Mouse (Mus musculus): ENCODE data around the gene Kcnk5. TPM values are rescaled to one million over a fixed set of nuclear protein-coding genes. Genes with fewer than 3 reads are reported as not detected.

The Kcnk5 gene
- polyA plus RNA-seq, 1 experiment: 48.0 TPM

GRCm38 (mm10) chr14:20182596-20182995, 987 bp upstream of the Kcnk5 start:
- 87% methylated on average over 7 of the region's 7 CpGs for WGBS
- 0 out of 2 replicates have a peak, but pooled peaks cover 3% of the 10 kb centered on the region for H3K36me3 ChIP-seq (ENCODE audit: control insufficient read depth, insufficient read depth, low read length)
- H3K4me3 ChIP-seq (ENCODE audit: low read depth, low read length): no peak overlapping the region
- H3K27ac ChIP-seq (ENCODE audit: insufficient read depth, low read depth, low read length): no peak overlapping the region
- no peaks in the 10 kb centered on the region for H3K27me3 ChIP-seq (ENCODE audit: control insufficient read depth, insufficient read depth, low read length)
- H3K4me1 ChIP-seq (ENCODE audit: control insufficient read depth, insufficient read depth, insufficient read length, low read length): peaks cover 15% of the 10 kb centered on the region; the same call in 1 of the 2 replicates
- TF ChIP-seq POLR2A (IDR thresholded peaks at IDR 0.05; ENCODE audit: low read depth, low read length) (no peak), CTCF (IDR thresholded peaks at IDR 0.05; ENCODE audit: extremely low read depth, insufficient read length, insufficient replicate concordance, low read depth, low read length) (no peak)

DNA sequence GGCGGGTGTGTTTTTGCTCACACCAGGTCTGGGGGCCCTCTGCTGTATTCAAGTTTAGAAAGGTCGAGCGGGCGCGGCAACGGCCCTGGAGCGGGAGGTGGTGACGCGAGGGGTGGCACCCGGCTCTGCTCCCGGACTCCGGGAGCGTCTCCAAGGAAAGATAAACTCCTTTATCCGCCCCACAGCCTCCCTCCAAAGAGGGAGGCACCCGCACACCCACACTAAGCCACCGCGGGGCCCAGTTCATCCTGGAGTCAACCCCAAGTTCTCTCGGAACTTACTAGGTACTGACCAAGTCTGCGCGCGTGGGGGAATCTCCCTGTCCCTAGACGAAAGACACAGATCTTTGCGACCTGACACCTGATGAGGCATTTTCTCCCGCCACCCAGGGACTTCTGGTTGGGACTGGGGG, 852 bp downstream of the Kcnk5 start:
- no peak for TF ChIP-seq CTCF (IDR thresholded peaks at IDR 0.05; ENCODE audit: extremely low read depth, insufficient read length, insufficient replicate concordance, low read depth, low read length)
- WGBS: under 1% methylated on average over 24 of the region's 24 CpGs

DNA sequence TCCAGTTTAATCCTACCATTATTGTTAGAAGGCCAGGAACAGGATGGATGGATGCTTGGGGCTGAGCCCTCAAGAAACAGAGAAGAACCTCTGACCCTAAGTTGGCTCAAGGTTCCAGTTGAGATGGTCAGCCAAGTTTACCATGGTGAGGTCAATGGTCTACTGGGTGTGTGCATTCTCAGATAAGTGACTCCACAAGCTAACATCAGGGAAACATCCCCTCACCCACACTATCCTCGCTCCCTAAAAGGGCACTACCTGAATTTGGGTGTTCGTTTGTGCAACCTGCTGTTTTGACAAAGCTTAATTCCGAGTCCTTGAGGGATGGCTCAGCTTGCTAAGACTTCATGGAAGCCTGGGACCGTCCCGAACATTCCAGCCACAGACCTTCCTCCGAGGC, 1.3 kb downstream of the Kcnk5 start:
- no peaks in the 10 kb centered on the region for H3K27me3 ChIP-seq (ENCODE audit: control insufficient read depth, insufficient read depth, low read length)
- peaks cover 10% of the 10 kb centered on the region; the same call in 1 of the 2 replicates for H3K4me1 ChIP-seq (ENCODE audit: control insufficient read depth, insufficient read depth, insufficient read length, low read length)
- TF ChIP-seq CTCF (IDR thresholded peaks at IDR 0.05; ENCODE audit: extremely low read depth, insufficient read length, insufficient replicate concordance, low read depth, low read length): no peak
- TF ChIP-seq POLR2A (IDR thresholded peaks at IDR 0.05; ENCODE audit: low read depth, low read length): no peak
- WGBS: 4% methylated on average over 6 of the region's 6 CpGs
- peak overlapping the region; percentile 87 for H3K27ac ChIP-seq (ENCODE audit: insufficient read depth, low read depth, low read length)
- H3K4me3 ChIP-seq (ENCODE audit: low read depth, low read length): peak overlapping the region; percentile 85
- H3K36me3 ChIP-seq (ENCODE audit: control insufficient read depth, insufficient read depth, low read length): peaks cover 9% of the 10 kb centered on the region

More for the DNA sequence above, 852 bp downstream of the Kcnk5 start:
- Histone ChIP-seq H3K4me3 (ENCODE audit: low read depth, low read length) (peak overlapping the region; percentile 85), H3K4me1 (ENCODE audit: control insufficient read depth, insufficient read depth, insufficient read length, low read length) (peaks cover 15% of the 10 kb centered on the region; the same call in 1 of the 2 replicates), H3K27ac (ENCODE audit: insufficient read depth, low read depth, low read length) (peak overlapping the region; percentile 87), H3K27me3 (ENCODE audit: control insufficient read depth, insufficient read depth, low read length) (no peaks in the 10 kb centered on the region), H3K36me3 (ENCODE audit: control insufficient read depth, insufficient read depth, low read length) (peaks cover 8% of the 10 kb centered on the region)

GRCm38 (mm10) chr14:20179731-20180280, 1.8 kb downstream of the Kcnk5 start:
- no peak for TF ChIP-seq POLR2A (IDR thresholded peaks at IDR 0.05; ENCODE audit: low read depth, low read length)
- TF ChIP-seq CTCF (IDR thresholded peaks at IDR 0.05; ENCODE audit: extremely low read depth, insufficient read length, insufficient replicate concordance, low read depth, low read length): no peak
- H3K4me1 ChIP-seq (ENCODE audit: control insufficient read depth, insufficient read depth, insufficient read length, low read length): peaks cover 7% of the 10 kb centered on the region; the same call in 1 of the 2 replicates
- WGBS: 32% methylated on average over 5 of the region's 5 CpGs
- H3K27ac ChIP-seq (ENCODE audit: insufficient read depth, low read depth, low read length): peak overlapping the region; percentile 87
- H3K4me3 ChIP-seq (ENCODE audit: low read depth, low read length): peak overlapping the region; percentile 85
- H3K36me3 ChIP-seq (ENCODE audit: control insufficient read depth, insufficient read depth, low read length): peaks cover 11% of the 10 kb centered on the region
- H3K27me3 ChIP-seq (ENCODE audit: control insufficient read depth, insufficient read depth, low read length): no peaks in the 10 kb centered on the region

DNA sequence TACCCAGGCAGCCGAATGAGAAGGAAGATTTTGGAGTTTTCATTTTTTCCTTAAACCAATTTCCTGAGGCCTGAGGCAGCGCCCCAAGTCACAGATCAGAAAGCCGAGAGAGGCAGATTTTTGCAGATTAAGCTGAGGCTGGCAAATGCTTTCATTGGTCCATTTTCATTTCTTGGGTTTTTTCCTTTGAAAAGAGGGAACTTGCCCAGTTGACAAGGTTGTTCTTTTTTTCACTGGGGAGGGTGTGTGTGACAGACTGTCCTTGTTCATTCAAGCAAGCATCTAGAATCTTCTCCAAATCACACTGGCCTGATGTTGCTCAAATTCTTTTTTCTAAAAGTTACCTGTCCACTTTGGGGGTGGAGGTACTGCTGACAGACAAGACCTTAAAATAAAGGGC, 2.5 kb downstream of the Kcnk5 start:
- TF ChIP-seq POLR2A (IDR thresholded peaks at IDR 0.05; ENCODE audit: low read depth, low read length) (no peak), CTCF (IDR thresholded peaks at IDR 0.05; ENCODE audit: extremely low read depth, insufficient read length, insufficient replicate concordance, low read depth, low read length) (no peak)
- H3K27me3 ChIP-seq (ENCODE audit: control insufficient read depth, insufficient read depth, low read length): no peaks in the 10 kb centered on the region
- peak overlapping the region; percentile 66 for H3K4me3 ChIP-seq (ENCODE audit: low read depth, low read length)
- H3K36me3 ChIP-seq (ENCODE audit: control insufficient read depth, insufficient read depth, low read length): peaks cover 11% of the 10 kb centered on the region
- 46% methylated on average over 3 of the region's 3 CpGs for whole genome bisulfite sequencing
- H3K4me1 ChIP-seq (ENCODE audit: control insufficient read depth, insufficient read depth, insufficient read length, low read length): peaks cover 7% of the 10 kb centered on the region; the same call in 1 of the 2 replicates
- peak overlapping the region; percentile 87 for H3K27ac ChIP-seq (ENCODE audit: insufficient read depth, low read depth, low read length)

DNA sequence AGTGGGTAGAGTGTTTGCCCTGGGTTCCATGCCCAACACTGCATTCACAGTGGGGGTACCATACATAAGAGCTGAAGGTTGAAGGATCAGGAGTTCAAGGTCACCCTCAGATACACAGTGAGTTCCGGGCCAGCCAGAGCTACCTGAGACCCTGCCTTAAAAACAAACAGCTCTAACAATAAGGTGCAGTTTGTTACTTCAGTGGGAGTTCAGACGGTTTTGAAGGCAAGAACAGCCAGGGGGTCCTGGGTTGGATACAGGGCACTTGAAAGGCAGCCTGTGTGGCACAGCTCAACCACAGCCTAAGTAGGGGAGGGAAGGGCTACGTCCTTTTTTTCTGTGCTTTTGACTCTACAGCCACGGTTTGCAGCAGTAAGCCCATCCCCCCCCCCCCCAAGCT, 3.0 kb downstream of the Kcnk5 start:
- no peaks in the 10 kb centered on the region for H3K27me3 ChIP-seq (ENCODE audit: control insufficient read depth, insufficient read depth, low read length)
- TF ChIP-seq CTCF (IDR thresholded peaks at IDR 0.05; ENCODE audit: extremely low read depth, insufficient read length, insufficient replicate concordance, low read depth, low read length) (no peak), POLR2A (IDR thresholded peaks at IDR 0.05; ENCODE audit: low read depth, low read length) (no peak)
- H3K27ac ChIP-seq (ENCODE audit: insufficient read depth, low read depth, low read length): peak overlapping the region; percentile 74
- H3K36me3 ChIP-seq (ENCODE audit: control insufficient read depth, insufficient read depth, low read length): peaks cover 11% of the 10 kb centered on the region
- H3K4me1 ChIP-seq (ENCODE audit: control insufficient read depth, insufficient read depth, insufficient read length, low read length): peaks cover 7% of the 10 kb centered on the region; the same call in 1 of the 2 replicates
- peak overlapping the region; percentile 65 for H3K4me3 ChIP-seq (ENCODE audit: low read depth, low read length)
- 20% methylated on average over 4 of the region's 4 CpGs for WGBS

DNA sequence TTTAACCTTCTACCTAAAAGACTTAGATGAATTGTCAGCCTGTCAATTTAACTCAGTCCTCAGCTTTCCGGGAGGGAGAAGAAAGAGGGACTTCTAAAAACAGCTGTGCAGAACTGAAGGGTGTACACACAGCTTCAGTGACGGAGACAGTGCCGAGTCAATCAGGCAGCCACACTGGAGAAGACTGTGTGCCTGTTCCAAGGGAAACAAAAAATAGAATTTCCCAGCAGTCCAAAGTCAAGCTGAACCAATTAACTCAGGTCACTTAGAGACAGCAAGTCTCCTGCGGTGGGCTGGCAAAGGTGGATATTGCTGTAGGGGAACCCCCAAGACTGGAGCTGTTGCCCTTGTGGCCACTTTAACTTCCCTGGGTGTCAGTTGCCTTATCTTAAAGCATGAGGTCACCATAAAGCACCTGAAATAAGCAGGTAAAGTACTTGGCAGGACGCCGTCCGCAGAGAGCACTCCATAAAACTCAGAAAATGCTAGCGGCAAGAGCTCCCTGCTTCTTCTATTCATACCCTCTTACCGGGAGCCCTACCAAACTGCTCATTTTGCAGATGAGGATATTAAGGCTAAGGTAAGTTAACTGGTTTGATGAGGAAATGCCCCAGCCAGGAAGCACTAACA, 4.0 kb downstream of the Kcnk5 start:
- Histone ChIP-seq H3K4me3 (ENCODE audit: low read depth, low read length) (peak overlapping the region; percentile 51), H3K27me3 (ENCODE audit: control insufficient read depth, insufficient read depth, low read length) (no peaks in the 10 kb centered on the region), H3K4me1 (ENCODE audit: control insufficient read depth, insufficient read depth, insufficient read length, low read length) (peaks cover 12% of the 10 kb centered on the region; the same call in 1 of the 2 replicates), H3K27ac (ENCODE audit: insufficient read depth, low read depth, low read length) (peak overlapping the region; percentile 74), H3K36me3 (ENCODE audit: control insufficient read depth, insufficient read depth, low read length) (peaks cover 13% of the 10 kb centered on the region)
- TF ChIP-seq POLR2A (IDR thresholded peaks at IDR 0.05; ENCODE audit: low read depth, low read length) (no peak), CTCF (IDR thresholded peaks at IDR 0.05; ENCODE audit: extremely low read depth, insufficient read length, insufficient replicate concordance, low read depth, low read length) (no peak; the same call in 1 of the 2 replicates)
- 31% methylated on average over 9 of the region's 9 CpGs for WGBS

Data from small intestine, adult 2 months (tissue).